Mouse (Mus musculus): ENCODE data around the gene Trim26.

Trim26 gene

GRCm38 (mm10) chr17:36899376-36899775, 62.4 kb downstream of the Trim26 start:
- DNase-seq (ENCODE audit: low read depth) = no peak

GRCm38 (mm10) chr17:36900001-36900400, 63.1 kb downstream of the Trim26 start:
- DNase-seq (ENCODE audit: low read depth) = no peak

GRCm38 (mm10) chr17:36900691-36901090, 63.8 kb downstream of the Trim26 start:
- no peak for DNase-seq (ENCODE audit: low read depth)

GRCm38 (mm10) chr17:36903651-36904050, 66.7 kb downstream of the Trim26 start:
- no peak for DNase-seq (ENCODE audit: low read depth)

- no peak for DNase-seq (ENCODE audit: low read depth)
Observed at GRCm38 (mm10) chr17:36908235-36908634, 71.3 kb downstream of the Trim26 start.

Data from c-Kit-positive CD71-positive TER-119-negative erythroid progenitor cells, embryonic 14.5 days (primary cell).